Mouse (Mus musculus) spleen, postnatal 4 days (tissue): ENCODE data around the gene C1qtnf7.

ENCODE experiments used
- DNase-seq, 2 experiments: peaks; one replicate each; pipeline ENCODE4 v3.0.0; 2022; ENCODE audit warnings: low spot score in 2 of 2

The C1qtnf7 gene

GRCm38 (mm10) chr5:43609760-43610159, 94.4 kb downstream of the C1qtnf7 start:
- DNase-seq: no peak

- DNase-seq: no peak
These were observed 106.4 kb downstream of the C1qtnf7 start for GRCm38 (mm10) chr5:43621575-43622299.

DNA sequence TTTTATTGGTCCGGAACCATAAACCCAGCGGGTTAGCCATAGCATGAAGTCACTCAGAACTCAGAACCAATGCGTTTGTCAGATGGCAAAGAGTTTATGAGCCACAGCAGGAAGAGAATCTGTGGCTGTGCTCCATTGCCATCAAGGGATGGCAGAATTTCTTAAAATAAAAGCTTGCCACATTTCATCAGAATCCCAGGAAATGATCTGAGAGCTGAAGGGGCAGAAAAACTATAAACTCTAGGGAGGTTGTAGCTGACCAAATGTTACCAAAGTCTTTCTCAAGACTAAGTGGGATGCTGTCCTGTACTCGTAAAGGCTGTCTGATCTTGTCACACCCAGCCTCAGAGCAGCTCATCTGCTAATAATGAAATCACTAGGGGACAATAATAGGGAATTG, 110.1 kb downstream of the C1qtnf7 start:
- DNase-seq: no peak

- no peak for DNase-seq
These were observed 118.8 kb downstream of the C1qtnf7 start for GRCm38 (mm10) chr5:43634071-43634601.

GRCm38 (mm10) chr5:43634602-43635081, 119.3 kb downstream of the C1qtnf7 start:
- no peak for DNase-seq

GRCm38 (mm10) chr5:43645020-43645419, 129.7 kb downstream of the C1qtnf7 start:
- DNase-seq: no peak

- no peak for DNase-seq
These were observed 131.9 kb downstream of the C1qtnf7 start for GRCm38 (mm10) chr5:43647098-43647774.

- DNase-seq: no peak
These were observed 146.2 kb downstream of the C1qtnf7 start for GRCm38 (mm10) chr5:43661498-43661897.

DNA sequence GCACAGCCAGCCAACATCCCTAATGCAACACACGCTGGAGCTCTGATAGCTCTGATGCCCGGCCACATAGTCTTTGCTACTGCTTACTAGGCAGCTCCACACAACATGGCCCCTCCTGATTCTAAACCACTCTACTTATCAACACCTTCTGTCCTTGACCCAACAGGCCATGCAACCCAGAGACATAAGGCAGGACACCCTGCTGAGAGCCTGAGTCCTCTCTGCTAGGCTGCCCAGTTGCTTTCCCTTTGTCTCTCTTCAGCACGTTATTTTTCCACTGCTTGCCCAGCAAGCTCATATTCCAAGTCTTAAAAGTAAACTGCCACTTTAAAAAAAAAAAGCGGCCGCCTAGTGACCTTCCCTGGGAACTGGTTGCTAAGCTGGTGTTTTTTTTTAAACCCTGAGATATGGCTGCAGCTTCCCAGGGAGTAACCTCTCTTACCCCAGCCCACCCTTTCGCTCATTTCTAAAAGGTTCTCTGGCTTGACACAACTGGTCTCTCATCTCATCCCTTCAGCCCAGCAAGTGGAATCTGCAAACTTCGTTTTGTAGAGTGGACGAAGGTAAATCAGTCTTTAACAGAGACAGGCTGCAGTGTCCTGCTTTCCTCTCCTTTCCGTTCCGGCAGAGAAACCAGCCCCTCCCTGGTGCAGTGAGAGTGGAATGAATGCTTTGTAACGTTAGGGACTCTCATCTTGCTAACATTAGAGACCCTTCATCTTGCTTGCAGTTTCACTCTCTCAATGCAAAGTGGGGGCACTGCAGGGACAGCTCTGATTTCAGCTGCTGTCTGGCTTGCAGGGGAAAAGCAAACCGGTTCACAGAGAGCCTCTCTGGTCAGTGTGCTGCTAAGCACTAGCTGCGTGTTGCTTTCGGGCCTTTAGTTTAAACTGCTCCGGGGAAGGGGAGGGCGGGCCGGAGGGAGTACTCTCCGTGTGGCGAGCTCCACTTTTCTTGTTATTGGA, 146.9 kb downstream of the C1qtnf7 start, which contains the start of gene Cc2d2a:
TSS of gene Cc2d2a (plus strand) at position 350 of the 965 bp plus-strand sequence.
- no peak for DNase-seq

DNA sequence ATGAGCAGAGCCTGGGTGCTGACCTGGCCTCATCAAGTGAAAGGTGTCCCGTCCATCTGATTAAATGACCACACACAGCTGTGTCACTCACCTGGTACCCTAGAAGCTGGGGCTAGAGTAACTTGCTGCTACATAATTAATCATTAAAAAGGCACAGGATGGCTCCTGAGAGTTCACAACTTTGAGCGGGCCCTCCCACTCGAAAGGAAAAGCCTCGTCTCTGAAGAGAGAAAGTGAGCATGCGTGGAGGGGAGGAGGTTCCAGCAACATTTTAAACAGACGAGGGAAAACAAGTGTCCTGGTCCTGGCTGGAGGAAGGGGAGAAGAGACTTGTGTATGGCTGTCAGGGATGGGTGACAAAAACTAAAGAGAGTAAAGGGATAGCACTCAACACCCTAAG, 148.2 kb downstream of the C1qtnf7 start:
- no peak for DNase-seq

DNA sequence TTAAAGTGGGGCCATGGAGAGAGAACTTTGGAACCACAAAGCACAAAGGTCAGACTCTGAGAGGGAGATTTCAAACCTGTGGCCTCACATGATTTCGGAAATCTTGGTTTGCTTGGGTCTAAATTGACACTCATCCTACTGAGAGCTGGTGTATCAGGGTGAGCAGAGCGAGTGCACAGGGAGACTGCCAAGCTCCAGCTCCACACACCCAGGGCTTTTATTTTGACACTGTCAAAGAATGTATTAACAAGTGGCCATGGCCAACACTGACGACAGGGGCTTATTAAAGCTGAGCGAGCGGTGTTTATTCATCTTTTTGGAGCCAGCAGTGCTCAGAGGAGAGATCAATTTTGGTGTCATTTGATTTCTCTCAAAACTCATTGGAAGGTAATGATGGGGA, 149.8 kb downstream of the C1qtnf7 start:
- DNase-seq: no peak
